Mouse (Mus musculus) yolk sac, embryonic 10.5 days (tissue): Measurements from ENCODE around the gene Tmigd3.
"Not testable (repeated sequence)": the region's sequence is repeated elsewhere in the genome, so short reads cannot be mapped to it uniquely, and the experiment has no call there.

ENCODE experiments used
- DNase-seq: peaks from one replicate; pipeline ENCODE4 v3.0.0-alpha.2; 2017; ENCODE audit warnings: low spot score

The Tmigd3 gene

DNA sequence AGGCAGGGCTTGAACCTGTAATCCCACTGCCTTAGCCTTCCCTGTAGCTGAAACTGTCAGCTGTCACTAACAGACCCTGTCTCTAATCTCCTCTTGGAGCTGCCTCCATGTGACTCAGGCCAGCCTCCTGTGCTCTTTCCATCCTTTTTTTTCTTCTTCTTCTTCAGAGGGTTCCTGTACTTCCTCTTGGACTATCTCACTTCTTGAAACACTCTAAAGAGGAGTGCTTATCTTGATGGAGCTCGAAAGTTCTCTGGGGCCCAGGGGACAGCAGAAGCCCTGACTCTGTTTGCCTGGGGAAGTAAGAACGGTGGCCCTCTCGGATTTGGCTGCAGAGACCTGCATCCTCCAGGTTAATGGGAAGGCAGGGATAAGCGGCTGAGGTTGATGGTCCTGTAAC lies 33.5 kb downstream of the Tmigd3 start:
- no peak for DNase-seq

DNA sequence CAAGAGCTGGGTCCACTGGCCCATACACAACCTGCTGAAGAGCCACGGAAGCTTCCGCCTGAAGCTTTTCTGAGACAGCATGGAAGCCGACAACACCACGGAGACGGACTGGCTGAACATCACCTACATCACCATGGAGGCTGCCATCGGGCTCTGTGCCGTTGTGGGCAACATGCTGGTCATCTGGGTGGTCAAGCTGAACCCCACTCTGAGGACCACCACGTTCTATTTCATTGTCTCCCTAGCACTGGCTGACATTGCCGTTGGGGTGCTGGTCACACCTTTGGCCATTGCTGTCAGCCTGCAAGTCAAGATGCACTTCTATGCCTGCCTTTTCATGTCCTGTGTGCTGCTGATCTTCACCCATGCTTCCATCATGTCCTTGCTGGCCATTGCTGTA lies 34.0 kb downstream of the Tmigd3 start:
- DNase-seq, result no peak

DNA sequence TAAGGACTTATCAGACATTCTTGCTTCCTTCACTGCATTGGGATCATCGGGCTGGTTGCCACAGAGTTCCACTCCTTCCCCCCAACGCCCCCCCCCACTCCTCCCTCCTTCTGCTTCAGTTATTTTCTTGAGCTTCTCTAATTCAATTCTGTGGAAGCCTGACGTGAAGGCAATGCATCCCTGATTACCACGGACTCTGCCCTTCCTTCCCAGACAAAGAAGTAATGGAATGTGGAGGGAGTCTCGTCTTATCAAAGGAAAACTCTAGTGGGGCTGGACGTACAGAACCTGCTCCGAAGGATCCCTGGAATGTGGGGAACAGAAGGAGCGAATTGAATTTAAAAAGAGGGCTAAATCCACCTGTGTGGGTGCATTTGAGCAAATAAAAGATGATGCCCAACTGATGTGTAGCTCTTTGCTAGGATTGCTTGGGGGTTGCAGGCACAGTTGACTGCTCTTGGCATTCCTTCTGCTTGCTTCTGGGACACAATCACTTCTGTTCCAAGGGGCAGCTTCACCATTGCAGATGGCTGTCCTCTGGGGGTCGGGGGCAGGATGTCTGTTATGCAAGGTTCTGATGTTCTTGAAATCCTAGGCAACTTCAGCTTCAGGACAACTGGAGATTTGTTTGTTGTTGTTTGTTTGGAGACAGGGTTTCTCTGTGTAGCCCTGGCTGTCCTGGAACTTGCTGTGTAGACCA lies 37.4 kb downstream of the Tmigd3 start:
- no peak for DNase-seq

DNA sequence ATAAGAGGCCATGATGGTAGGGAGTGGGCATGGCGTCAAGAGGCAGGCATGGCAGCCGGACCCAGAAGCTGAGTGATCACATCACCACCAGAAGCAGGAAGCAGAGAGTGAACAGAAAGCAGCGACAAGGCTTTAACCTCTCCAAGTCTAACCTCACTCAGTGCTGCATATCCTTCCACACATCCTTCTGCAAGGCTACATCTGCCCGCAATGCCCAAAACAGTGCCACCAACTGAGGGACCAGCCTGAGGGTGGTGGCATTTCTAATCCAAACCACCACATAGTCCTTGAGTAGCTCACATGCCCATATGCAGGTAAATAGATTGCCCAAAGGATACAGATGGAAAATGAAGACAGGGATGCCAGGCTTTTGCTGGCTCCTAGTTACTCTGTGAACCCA lies 38.3 kb downstream of the Tmigd3 start:
- DNase-seq, result no peak

DNA sequence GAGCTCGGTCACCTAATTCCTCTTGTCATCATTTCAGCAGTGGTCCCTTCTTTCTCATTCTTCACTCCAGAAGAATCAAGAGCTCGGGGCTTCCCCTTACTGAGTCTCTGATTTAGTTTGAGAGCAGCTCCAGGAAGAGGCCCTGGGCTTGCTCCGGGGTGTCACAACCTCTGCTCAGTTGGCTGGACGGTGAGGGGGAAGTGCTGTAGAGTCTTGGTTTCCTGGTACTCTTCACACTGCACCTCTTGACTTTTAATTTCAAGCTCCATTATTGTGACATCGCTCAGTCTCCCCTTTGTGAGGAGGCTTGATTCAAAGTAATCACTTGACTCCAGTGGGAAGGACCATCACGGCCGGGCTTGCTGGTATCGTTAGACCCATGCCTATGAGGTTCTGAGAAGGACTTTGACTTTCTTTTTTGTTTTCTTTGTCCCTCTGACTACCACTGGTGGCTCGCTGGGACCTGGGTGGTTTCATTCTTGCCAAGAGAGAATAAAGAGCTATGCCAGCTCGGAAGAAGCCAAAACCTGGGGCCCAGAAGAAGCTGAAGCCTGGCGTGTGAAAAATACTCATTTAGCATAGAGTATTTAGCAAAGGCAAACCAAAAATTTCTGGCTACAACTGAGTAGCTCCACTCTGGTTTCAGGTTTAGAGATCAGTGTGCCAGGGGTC lies 40.0 kb downstream of the Tmigd3 start:
- no peak for DNase-seq

DNA sequence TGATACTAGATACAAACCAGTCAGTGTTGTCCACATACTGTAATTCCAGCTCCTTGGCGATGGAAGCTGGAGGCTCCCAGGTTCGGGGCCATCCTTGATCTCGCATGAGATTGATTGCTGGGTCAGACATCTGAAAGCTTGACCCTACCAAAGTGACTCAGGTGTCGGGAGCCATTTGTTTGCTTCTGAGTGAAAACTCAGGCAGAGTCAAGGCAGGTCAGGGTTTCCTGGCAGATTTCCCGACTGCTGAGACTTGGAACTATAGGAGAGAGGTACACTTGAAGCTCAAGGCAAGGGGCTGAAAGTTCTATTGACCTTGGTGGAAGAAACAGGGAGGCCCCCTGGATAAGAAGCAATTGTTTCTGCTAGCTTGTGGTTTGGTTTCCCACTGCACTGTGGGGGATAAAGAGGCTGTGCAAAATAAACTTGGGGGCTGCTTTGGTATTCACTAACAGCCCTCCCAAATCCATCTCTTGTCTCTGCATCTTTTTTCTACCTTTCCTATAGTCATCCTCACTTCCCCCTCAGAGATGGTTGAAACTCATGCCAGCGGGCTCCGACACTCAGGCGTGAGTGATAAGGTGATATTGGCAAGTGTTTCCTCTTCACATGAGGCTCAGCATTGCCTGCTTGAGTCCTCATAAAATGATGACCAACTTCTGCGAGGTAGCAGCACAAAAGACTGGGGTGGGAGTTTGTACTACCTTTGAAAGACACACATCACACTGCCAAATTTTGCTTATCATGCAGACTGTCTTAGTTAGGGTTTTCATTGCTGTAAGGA lies 41.6 kb downstream of the Tmigd3 start:
- DNase-seq, result no peak

DNA sequence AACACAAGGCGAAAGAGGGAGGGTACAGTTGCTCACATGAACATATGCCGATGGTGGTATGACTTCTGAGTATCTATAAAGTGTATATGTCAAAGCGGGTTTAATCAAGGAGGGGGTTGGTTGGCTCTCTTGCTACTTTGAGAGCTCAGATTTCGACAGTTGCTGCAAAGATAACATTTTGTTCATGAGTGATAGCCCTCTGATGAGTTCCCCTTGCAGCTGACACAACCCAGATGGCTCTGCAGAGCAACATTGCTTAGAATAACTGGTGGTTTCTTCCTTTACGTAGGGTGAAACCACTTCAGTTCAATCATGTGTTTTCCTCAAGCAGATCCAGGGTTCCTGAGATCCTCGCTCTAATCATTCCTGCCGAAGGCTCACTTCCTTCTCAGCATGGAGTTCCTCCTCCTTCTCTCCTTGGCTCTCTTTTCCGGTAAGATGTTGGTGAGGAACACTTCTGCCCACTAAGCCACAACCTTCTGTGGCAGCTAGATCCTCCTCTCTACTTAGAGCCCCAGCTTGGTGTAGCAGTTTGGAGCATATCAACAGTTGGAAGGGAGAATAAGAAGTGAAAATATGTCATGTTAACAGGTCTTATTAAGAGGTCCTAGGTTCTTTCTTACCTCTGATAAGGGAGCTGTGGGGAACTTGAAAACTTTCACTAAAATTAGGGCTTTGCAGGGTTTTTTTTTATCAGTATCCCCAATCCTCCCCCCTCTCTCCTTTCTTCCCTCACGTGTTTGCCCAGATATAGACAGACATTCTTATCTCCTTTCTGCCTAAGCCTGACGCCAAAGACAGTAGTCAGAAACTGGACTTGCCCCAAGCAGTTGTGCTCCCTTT lies 43.4 kb downstream of the Tmigd3 start:
- no peak for DNase-seq

DNA sequence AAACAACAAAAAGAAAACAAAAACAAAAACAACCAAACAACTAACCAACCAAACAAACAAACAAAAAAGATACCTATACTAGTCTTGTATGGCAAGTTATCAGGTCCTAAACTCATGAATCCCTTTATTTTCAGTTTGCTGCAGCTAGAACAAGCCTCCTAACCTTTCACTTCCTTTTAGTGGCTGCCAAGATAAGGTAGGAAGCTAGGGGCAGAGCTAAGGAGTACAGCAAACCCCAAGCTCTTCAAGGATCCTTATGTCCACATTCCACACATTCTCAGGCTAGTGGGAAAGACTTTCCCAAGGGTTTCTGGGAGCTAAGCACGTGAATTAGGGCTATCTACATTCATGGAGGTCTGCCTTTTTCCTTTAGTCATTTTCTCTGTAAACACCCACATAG lies 44.6 kb downstream of the Tmigd3 start:
- DNase-seq, result no peak

DNA sequence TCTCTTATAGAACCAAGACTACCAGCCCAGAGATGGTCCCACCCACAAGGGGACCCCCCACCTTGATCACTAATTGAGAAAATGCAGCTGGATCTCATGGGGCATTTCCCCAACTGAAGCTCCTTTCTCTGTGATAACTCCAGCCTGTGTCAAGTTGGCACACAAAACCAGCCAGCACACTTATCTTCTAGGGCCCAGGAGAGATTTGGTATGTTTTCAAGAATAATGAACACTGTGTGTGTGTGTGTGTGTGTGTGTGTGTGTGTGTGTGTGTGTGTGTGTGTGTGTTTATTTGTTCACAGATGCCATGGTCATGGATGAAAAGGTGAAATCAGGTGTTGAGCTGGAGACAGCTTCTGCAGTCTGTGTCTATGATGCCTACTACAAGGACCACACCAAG lies 45.8 kb downstream of the Tmigd3 start:
- not testable (repeated sequence) for DNase-seq

DNA sequence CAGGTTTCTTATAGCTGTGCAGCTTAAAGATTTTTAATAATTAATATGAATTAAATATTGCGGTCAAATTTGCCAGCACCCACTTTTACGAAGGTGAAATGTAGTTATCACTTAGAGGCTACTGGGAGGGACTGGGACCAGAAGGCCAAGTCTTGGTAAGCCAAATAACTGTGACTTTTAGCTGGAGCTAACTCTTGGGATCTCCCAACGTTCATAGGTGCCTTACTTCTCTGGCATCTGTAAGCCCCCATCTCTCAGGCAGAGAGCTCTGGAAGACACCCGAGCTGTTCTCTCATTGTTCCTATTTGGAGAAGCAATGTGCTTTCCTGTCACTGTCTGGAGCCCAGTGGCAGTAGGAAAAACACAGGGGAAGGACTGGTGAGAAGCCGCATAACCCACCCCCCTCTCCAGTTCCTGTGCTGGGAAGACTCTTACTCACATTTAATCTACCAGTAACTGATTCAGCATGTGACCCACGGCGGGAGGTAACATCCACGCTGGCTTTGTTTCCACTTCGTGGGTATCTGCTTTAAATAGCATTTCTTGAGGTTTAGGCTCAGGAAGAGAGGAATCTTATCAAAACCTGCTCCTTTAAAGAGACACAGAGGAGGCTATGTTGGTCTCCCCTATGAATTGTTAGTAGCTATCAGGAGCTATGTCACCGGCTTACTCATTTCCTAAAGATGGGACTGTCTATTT lies 47.1 kb downstream of the Tmigd3 start:
- no peak for DNase-seq

DNA sequence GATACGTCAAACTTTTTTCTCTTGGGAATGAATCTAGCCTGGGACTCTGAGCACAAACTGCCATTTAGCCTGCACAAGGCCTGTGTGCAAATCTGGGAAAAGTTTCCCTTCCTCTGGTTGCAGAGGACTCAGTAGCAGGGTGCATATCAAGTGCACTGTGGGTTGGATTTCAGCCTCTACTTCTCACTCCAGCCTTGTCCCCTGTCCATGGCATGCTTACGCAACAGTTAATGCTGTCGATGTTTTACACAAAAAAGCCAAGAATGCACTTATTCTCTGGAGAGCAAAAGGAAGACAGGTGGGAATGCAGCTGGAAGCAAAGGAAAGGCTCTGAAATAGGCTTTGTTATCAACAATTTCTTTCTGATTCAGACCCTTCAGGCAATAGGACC lies 47.6 kb downstream of the Tmigd3 start:
- no peak for DNase-seq

DNA sequence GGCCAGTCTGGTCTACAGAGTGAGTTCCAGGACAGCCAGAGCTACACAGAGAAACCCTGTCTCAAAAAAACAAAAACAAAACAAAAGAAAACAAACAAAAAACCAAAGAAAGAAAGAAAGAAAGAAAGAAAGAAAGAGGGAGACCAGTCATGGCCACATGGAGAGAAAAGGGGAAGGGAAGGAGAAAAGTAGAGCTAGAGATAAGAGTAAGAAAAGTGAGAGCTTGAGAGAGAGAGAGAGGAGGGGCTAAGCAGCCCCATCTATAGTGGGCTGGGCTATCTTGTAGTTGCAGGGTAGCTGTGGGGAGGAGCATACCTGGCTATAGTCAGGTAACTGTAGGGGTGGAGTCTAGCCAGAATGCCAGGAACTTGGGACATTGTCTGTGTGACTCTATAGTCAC lies 50.0 kb downstream of the Tmigd3 start:
- not testable (repeated sequence) for DNase-seq

DNA sequence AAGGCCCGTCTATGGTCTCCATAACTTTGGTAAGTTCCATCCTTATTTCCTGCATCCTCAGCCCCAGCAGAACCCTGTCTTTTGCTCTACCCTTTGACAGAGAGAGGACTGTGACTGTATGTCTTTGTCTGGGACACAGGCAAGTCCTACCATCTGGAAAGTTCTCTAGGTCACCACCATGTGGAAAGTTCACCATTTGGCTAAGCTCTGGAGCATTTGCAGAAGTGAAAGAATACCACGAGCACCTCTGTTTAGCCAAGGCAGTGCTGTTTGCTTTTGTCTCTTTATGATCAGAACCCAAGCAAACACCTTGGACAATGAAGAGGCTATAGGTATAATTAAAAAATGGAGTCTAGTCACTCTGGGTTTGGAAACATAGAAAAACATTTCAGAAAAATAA lies 51.3 kb downstream of the Tmigd3 start:
- DNase-seq, result no peak

DNA sequence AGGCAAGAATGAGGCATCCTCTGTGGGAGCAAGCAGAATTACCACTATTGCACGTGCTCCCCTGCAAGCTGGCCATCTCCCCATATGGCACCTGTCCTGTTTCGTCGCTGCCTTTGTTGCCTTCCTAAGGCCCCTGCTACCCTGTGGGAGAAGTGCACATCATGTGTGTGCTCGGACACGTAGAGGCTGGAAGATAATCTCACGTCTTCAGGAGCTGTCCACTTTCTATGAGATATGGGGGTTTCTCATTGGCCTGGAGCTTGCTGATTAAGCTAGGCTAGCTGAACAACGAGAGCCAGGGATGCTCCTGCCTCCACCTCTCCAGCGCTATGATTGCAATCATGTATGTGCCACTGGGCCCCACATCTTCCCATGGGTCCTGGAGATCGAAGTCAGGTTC lies 53.9 kb downstream of the Tmigd3 start:
- DNase-seq, result no peak

DNA sequence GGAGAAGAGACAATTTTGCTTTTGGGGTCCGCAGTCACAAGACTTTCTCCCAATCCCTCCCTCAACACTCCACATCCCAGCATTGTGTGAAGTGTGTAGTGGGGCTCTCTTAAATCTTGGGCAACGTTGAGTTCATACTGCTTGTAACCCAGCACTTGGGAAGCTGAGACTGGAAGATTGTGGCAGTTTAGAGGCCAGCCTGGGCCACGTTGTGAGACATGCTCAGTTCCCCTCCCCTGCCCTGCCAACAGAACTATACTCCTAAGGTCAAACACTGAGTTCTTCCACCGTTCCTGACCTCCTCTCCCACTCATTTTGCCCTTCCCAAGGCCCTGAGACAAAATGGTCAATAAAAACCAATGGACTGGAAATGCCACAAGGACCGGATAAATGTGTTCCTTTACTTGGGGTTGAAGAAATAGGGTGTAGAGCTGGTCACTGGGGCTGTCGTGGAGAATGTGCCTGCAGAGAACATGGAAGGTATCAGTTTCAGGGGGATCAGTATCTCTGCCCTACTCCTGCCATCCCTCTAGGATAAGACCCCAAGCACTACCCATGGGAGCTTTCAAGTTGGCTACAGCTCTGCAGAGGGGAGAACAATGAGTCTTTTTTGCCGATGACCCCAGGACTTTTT lies 57.0 kb downstream of the Tmigd3 start:
- DNase-seq, result no peak

DNA sequence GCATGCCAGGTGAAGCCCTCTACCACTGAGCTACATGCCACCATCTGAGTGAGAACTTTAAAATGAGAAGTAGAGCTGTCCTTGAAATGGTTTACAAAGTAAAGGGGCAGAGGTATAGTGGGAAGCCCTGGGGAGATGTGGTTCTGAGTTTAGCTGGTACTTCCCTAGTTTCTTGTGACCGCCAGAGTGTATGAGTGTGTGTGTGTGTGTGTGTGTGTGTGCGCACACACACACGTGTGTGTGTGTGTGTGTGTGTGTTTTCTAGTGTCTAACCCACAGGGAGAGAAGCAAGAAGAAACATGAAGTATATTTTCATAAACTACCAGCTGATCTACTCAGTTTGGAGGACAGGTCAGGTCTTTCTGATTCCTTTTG lies 57.5 kb downstream of the Tmigd3 start:
- no peak for DNase-seq

DNA sequence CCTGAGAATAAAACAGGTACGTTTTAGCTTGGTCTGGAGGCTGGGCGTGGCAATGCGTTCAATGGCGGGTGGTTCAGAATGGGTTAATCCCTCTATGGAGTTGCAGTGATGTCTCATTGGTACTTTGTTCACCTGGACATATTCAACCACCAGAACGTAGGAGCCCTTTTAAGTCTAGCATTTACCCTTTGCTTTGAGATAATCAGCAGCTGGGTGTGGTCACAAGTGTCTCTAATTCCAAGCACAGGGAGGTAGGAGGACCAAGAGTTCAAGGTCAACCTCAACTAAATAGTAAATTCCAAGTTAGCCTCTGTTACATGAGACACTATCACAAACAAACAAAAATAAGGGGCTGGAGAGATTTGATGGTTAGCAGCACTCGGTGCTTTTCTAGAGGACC lies 58.1 kb downstream of the Tmigd3 start:
- DNase-seq, result no peak

DNA sequence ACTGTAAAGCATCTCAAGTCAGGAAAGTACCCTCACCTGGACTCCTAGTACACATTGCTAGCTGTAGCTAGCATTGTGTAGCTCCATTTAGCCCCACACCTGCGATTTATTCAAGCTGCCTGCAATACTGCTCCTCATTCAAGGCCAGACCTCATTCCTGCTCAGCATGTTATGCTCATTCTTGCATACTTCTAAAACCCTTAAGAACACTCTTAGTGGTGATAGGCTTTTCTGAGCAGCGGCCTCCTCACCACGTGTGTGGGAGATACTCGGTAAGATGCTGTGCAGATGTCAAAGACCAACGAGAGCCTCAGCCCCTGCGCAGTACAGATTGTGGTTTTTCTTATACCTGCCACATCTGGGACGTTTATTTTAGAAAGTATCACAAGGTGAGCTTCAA lies 59.1 kb downstream of the Tmigd3 start:
- DNase-seq, result no peak

DNA sequence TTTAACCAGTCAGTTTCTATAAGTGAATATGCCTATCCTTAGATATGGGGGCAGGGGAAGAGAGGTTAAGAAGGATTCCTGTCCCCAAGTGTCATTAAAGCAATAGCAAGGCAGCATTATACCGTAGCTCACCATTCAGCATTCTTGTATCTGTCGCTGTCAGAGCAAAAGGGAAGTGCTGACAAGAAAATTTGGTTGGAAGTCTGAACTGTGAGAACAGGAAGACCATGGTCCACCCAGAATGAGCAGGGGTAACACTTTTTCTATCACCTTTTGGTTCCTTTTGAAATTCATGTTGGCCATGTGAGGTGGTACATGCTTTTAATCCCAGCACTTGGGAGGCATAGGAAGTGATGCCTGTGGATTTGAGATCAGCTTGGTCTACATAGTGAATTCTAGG lies 60.4 kb downstream of the Tmigd3 start:
- DNase-seq, result no peak

DNA sequence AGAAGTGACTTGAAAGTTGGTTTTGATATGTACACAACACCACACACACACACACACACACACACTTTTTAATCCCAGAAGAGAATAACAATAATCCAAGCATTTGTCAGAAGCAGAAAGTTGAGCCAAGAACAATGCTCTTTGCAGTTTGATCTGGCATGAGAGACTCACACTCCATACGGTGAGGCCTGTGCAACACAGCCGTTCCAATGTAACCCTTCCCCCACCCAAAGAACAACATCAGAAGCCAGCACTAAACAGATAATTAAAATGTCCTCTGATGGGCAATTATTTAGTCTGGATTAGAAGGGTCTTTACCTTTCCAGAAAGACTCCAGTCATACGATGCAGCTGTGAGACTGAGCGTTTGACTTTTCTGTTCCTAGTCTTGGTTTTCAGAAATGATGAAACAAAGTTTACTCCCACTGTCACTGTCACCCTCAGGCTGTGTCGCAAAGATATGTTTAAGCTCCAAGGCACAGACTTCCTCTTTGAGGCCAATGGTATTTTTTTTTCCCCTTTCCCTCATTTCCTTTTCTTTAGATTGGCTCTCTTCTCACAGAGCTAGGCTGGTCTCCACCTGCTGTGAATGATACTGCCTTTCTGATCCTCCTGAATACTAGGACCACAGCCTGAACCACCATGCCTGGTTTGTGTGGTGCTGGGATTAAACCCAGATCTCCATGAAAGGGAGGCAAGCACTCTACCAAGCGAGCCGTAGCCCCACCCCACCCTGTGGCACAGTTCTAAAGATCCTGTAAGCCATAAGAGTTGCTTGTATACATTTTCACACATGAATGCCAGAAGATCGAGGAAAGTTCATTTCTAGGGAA lies 61.8 kb downstream of the Tmigd3 start, which contains the start of gene I830077J02Rik:
Gene I830077J02Rik (minus strand): TSS at position 425 of the 832 bp plus-strand sequence.
- DNase-seq, result no peak
